Mouse (Mus musculus) hindbrain, embryonic 16.5 days (tissue): ENCODE data around the gene Tcaf2. TPM values are rescaled to one million over a fixed set of nuclear protein-coding genes. Genes with fewer than 3 reads are reported as not detected.

Source experiments
- ATAC-seq: fragments of 200-750 bp; cut with Nextera tagmentation; 2 replicates; pipeline ENCODE4 v1.8.0; 2017; ENCODE audit warnings: moderate TSS enrichment, moderate library complexity
- H3K27ac ChIP-seq: fragments of 300-500 bp; sonication (generic); 2 replicates; pipeline ENCODE4 v1.5.1; 2014; ENCODE audit warnings: low read depth, mild to moderate bottlenecking, control low read depth, low read length, moderate library complexity
- H3K27me3 ChIP-seq: fragments of 300-500 bp; sonication (generic); replicated peaks from 2 replicates; pipeline ENCODE4 v1.6.1; 2014; ENCODE audit warnings: low read length; ENCODE audit not compliant: control insufficient read depth, insufficient read depth
- H3K36me3 ChIP-seq: fragments of 300-500 bp; sonication (generic); 2 replicates; pipeline ENCODE4 v1.6.1; 2014; ENCODE audit warnings: mild to moderate bottlenecking, low read length, moderate library complexity, mixed read lengths; ENCODE audit not compliant: control insufficient read depth, insufficient read depth
- H3K4me1 ChIP-seq: fragments of 300-500 bp; sonication (generic); 2 replicates; pipeline ENCODE4 v1.6.1; 2014; ENCODE audit warnings: low read depth, low read length; ENCODE audit not compliant: control insufficient read depth, insufficient read depth
- H3K4me2 ChIP-seq: fragments of 300-500 bp; sonication (generic); 2 replicates; pipeline ENCODE4 v1.6.1; 2014; ENCODE audit warnings: mild to moderate bottlenecking, low read length, control low read depth, moderate library complexity
- H3K4me3 ChIP-seq: fragments of 300-500 bp; sonication (generic); 2 replicates; pipeline ENCODE4 v1.5.1; 2014; ENCODE audit warnings: mild to moderate bottlenecking, low read length, control low read depth, moderate library complexity
- H3K9ac ChIP-seq: fragments of 300-500 bp; sonication (generic); 2 replicates; pipeline ENCODE4 v1.6.1; 2014; ENCODE audit warnings: low read depth, mild to moderate bottlenecking, control low read depth, low read length, moderate library complexity
- H3K9me3 ChIP-seq: fragments of 300-500 bp; sonication (generic); 2 replicates; pipeline ENCODE4 v1.6.1; 2014; ENCODE audit warnings: mild to moderate bottlenecking, low read length, moderate library complexity; ENCODE audit not compliant: control insufficient read depth
- WGBS: fragments of 180-500 bp; shearing (Covaris S2); extraction: QIAGEN DNeasy Blood & Tissue Kit; methylation state at CpG from one replicate; pipeline ENCODE4 v1.1.7; 2014; 5-methylcytosine and 5-hydroxymethylcytosine counted together
- polyA plus RNA-seq: library from polyadenylated mRNA; unstranded; fragments of >200 nt; fragmentation: Nextera tagmentation; extraction: Ambion mirVana; gene quantifications from 2 replicates; pipeline ENCODE4 v1.2.1, GENCODE M21; 2015

Gene Tcaf2
- 2.2 and 2.6 TPM in 2 replicates for polyA plus RNA-seq

DNA sequence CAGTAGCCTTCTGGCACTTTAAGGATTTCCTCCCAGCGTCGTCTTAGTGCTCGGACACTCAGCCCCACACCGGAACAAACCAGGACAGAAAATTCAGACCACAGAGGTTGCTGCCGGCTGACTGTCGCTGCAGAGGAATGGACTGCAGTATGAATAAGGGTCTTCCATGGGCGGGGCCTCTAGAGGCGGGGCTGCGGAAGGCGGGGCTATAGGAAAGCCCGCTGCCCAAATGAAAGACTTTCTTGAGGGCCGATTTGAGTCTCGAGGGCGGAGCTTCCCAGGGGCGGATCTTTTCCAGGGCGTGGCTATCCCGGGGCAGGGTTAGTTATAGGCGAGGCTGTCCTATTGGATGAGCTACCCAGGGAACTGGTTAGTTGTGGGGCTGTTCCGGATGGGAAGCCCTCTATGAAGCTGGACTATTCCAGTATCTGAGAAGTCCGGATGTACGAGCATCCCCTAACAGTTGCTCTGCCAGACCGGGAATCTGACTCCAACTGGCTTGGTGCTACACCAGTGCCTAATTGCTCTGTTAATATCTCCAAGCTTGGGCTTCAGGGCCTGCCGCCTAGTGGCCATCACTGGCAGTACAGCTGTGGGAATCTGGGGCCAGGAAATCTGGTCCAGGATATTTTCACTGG is at the start of gene Tcaf2:
Gene Tcaf2, minus strand, starts transcription at position 343 of the 638 bp plus-strand sequence.
- peak within 1 kb of the TSS; percentile 82 for H3K4me2 ChIP-seq
- WGBS = 0% methylated on average over 23 of the region's 23 CpGs
- H3K4me1 ChIP-seq = no peaks in the 10 kb centered on the region
- no peaks in the 10 kb centered on the region for H3K36me3 ChIP-seq
- H3K4me3 ChIP-seq = peak within 1 kb of the TSS; percentile 49
- ATAC-seq = peak; percentile 98
- H3K9me3 ChIP-seq = no peaks in the 10 kb centered on the region
- no peak within 1 kb of the TSS for H3K27ac ChIP-seq
- H3K27me3 ChIP-seq = no peaks in the 10 kb centered on the region
- peak within 1 kb of the TSS; percentile 50 for H3K9ac ChIP-seq

DNA sequence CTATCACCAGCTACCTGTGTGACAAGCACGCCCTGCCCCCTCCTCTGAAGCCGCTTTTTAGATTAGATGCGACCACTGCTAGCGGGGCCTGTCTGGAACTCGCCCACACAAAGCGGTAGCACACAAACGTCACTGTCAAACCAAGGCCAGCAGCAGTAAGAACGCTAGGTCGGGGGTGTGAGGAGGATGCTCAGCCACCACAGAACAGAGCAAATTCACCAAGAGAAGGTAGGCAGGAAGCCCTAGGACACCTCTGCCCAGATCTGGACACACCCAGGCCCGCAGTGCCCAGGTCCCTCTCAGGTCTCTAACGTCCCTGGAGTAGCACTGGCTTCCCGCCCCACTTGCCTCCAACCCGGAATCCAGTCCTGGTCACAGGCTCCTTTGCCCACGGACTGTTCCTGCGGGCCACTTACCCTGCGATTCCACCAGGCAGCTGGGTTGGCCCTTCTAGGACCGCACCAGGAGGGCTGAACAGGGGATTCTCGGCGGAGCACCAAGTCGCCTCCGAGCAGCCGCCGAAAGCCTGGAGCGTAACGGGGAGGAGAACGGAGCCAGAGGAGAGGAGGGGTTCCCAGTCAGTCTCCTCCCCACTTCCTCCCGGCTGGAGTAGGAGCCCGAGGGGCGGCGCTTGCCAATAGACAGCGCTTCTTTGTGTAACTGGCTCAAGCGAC is 47.6 kb upstream of the Tcaf2 start:
- H3K36me3 ChIP-seq = peaks cover 4% of the 10 kb centered on the region
- WGBS = under 1% methylated on average over 31 of the region's 32 CpGs
- H3K4me2 ChIP-seq = peak overlapping the region; percentile 88
- H3K27me3 ChIP-seq = no peaks in the 10 kb centered on the region
- H3K27ac ChIP-seq = peak overlapping the region; percentile 91
- no peaks in the 10 kb centered on the region for H3K9me3 ChIP-seq
- peak overlapping the region; percentile 55 for H3K4me3 ChIP-seq
- peaks cover 22% of the 10 kb centered on the region for H3K4me1 ChIP-seq
- peak; percentile 92 for ATAC-seq
- H3K9ac ChIP-seq = peak overlapping the region; percentile 82

DNA sequence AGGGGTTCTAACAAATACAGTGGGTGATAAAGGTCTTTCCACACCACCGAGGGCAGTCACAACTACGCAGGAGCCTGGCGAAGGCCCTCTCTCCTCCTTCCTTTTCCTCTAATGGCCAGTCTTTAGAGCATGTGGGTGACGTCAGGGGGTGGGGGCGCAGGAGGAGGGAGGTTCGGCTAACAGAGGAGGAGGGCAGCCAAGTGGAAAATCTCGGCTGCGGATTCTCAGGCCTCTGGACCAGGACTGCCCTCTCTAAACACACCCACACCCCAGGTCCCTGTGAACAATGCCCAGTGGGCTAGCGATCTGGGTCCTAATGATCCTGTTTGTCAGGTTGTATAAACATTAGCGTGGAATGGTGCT is 47.1 kb upstream of the Tcaf2 start:
- no peaks in the 10 kb centered on the region for H3K27me3 ChIP-seq

DNA sequence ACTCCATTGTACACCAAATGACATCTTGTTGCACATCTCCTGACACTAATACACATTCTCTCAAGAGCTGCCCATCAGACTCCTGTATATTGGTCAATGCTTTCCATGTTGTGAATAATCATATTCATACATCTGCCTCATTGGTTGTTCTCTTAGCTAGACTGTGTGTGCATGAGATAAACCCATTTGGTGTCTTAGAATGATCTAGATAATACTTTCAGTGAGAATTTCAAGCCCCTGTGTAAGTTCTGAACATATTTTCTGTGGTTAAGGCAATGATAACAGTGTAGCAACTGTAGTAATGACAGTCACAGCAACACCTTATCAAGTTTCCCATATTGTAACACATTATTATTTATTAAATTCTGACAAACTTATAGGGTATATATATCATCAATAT is 44.7 kb upstream of the Tcaf2 start:
- no peak for ATAC-seq
- H3K4me1 ChIP-seq = peaks cover 22% of the 10 kb centered on the region
- H3K36me3 ChIP-seq = peaks cover 18% of the 10 kb centered on the region
- H3K9ac ChIP-seq = no peak overlapping the region
- H3K9me3 ChIP-seq = no peaks in the 10 kb centered on the region
- H3K4me3 ChIP-seq = no peak overlapping the region
- no peak overlapping the region for H3K4me2 ChIP-seq
- H3K27ac ChIP-seq = no peak overlapping the region
- H3K27me3 ChIP-seq = no peaks in the 10 kb centered on the region

More for the DNA sequence above, 47.1 kb upstream of the Tcaf2 start:
- Histone ChIP-seq H3K27ac (peak overlapping the region; percentile 91), H3K4me3 (peak overlapping the region; percentile 55), H3K4me1 (peaks cover 22% of the 10 kb centered on the region), H3K4me2 (peak overlapping the region; percentile 88), H3K36me3 (peaks cover 4% of the 10 kb centered on the region), H3K9me3 (no peaks in the 10 kb centered on the region), H3K9ac (peak overlapping the region; percentile 82)
- 0% methylated on average over 8 of the region's 10 CpGs for WGBS
- peak; percentile 88 for ATAC-seq

DNA sequence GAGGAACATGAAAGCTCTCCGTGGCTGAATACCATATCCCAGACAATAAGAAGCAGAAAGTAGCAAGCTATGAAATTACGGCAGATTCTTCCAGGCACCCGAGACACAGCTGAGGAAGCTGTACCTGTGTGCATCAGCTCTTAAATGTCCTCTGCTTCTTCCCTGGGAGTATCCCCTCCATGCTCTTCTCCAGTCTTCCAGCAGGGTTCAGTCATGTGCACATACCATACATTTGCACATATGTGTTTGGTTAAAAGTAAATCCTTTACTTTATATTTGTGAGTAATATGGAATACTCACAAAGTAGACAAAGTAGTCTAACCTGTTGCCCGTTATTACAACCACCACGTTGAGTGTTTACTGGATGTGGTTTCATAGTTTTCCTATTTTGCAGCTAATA is 42.9 kb upstream of the Tcaf2 start:
- no peak overlapping the region for H3K9ac ChIP-seq
- H3K36me3 ChIP-seq = peaks cover 19% of the 10 kb centered on the region
- ATAC-seq = no peak
- 90% methylated on average over 5 of the region's 5 CpGs for WGBS
- no peak overlapping the region for H3K4me2 ChIP-seq
- no peak overlapping the region for H3K27ac ChIP-seq
- H3K9me3 ChIP-seq = no peaks in the 10 kb centered on the region
- H3K4me3 ChIP-seq = no peak overlapping the region
- H3K27me3 ChIP-seq = no peaks in the 10 kb centered on the region
- H3K4me1 ChIP-seq = peaks cover 17% of the 10 kb centered on the region

DNA sequence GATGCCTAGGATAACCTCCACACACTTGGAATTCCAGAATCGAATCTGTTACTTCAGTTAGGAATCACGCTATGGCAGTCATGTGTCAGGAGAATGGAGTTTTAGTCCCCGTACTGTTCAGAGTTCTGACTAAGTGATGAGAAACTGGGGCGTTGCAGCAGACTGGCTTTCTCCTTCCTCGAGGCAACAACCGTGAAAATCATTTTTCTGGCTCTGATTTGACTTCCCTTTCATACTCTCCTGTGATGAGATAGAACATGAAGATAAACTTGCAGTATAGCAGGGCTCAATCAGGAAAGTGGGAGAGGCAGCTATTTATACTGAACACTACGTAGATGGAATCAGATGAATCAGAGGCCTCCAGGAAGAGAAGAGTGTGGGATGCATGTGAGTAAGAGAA is 35.0 kb upstream of the Tcaf2 start:
- ATAC-seq = no peak
- Histone ChIP-seq H3K4me3 (no peak overlapping the region), H3K27ac (no peak overlapping the region), H3K4me1 (no peaks in the 10 kb centered on the region), H3K36me3 (peaks cover 34% of the 10 kb centered on the region), H3K4me2 (no peak overlapping the region), H3K27me3 (no peaks in the 10 kb centered on the region), H3K9me3 (no peaks in the 10 kb centered on the region), H3K9ac (no peak overlapping the region)
- WGBS = 84% methylated on average over 7 of the region's 7 CpGs

DNA sequence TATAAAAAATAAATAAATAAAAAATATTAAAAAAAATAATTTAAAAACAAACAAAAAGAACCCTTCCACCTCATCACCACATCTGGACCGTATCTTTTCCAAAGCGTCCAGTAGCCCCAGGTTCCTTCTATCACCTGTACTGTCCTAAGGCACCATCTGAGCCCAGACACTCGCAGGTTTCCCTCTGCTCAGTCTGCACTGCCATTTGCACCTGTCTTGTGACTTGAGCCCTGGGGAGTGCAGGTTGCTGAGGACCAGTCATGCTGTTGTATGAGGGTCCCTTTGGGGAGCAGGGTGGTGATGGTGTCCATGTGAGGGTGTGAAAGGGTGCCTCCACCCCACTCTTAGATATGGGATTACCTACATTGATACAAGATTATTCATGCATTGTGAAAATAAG is 31.0 kb upstream of the Tcaf2 start:
- Histone ChIP-seq H3K27ac (no peak overlapping the region), H3K4me3 (no peak overlapping the region), H3K4me2 (no peak overlapping the region), H3K27me3 (no peaks in the 10 kb centered on the region), H3K9ac (no peak overlapping the region), H3K36me3 (peaks cover 55% of the 10 kb centered on the region), H3K9me3 (no peaks in the 10 kb centered on the region), H3K4me1 (no peaks in the 10 kb centered on the region)
- ATAC-seq = no peak; the same call in 1 of the 2 replicates
- 99% methylated on average over 3 of the region's 3 CpGs for WGBS

DNA sequence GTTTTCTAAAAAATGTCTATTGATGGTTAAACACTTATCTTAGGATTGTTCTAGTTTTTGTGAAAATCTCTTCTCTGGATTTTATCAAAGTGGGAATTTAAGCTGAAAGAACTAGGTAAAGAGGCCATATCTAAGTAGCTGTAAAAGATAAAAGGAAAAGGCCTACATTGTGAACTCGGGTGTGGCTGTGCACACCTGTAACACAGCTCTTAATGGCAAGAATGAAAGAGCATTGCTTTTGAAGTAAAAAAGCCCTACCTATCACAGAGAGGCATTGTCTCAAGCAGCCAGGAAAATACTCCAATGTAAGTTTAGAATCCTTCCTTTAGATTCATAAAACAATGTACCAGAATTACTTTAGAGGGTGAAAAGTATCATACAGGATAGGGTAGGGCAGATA is 26.7 kb upstream of the Tcaf2 start:
- H3K36me3 ChIP-seq = peaks cover 44% of the 10 kb centered on the region
- 95% methylated on average over 1 of the region's 1 CpGs for WGBS

DNA sequence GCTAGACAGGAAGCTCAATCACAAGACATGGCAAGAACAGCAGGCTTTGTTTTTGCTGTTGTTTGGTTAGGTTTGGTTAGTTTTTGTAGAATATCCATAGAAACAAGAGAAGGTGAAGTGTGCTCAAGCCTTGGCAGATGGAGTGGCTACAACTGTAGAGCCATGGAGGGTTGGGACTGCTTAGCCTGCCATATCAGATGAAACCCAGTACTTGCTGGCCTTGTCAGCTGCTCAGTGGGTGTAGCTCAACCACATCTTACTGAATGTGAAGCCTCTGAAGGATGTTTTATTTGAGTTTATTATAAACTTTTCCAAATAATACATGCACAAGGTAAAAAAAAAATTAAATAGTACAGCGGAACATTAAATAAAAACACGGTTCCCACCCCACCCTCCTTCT is 22.7 kb upstream of the Tcaf2 start:
- no peak for ATAC-seq
- WGBS = 92% methylated on average over 2 of the region's 2 CpGs
- Histone ChIP-seq H3K4me3 (no peak overlapping the region), H3K4me2 (no peak overlapping the region), H3K27me3 (no peaks in the 10 kb centered on the region), H3K27ac (no peak overlapping the region), H3K4me1 (no peaks in the 10 kb centered on the region), H3K36me3 (peaks cover 14% of the 10 kb centered on the region), H3K9me3 (no peaks in the 10 kb centered on the region), H3K9ac (no peak overlapping the region)

More for the DNA sequence above, 26.7 kb upstream of the Tcaf2 start:
- Histone ChIP-seq H3K9ac (no peak overlapping the region), H3K4me1 (no peaks in the 10 kb centered on the region), H3K27ac (no peak overlapping the region), H3K27me3 (no peaks in the 10 kb centered on the region), H3K9me3 (no peaks in the 10 kb centered on the region), H3K4me3 (no peak overlapping the region), H3K4me2 (no peak overlapping the region)
- ATAC-seq = no peak
